ENCODE assay signal across 25 mouse cellular contexts in genomic region chr5:39636090-39636489, GRCm38 (mm10).
"Had no signal": no experiment of that assay in that cellular context is flagged by ENCODE, and none has a peak within 500 bp of the region (broad histone marks: within the 10 kb centered on the region; RNA-seq: fewer than 3 reads in every experiment).

No protein-coding gene starts in this region.

- H3K27me3 ChIP-seq: heart, embryonic 12.5 days; hindbrain, embryonic 12.5 days; intestine, embryonic 15.5 days had no signal

- H3K9ac ChIP-seq: heart, embryonic 12.5 days; hindbrain, embryonic 12.5 days; hindbrain, embryonic 14.5 days; intestine, embryonic 15.5 days; limb, embryonic 12.5 days had no signal

- H3K4me1 ChIP-seq: hindbrain, embryonic 10.5 days; hindbrain, embryonic 12.5 days; intestine, embryonic 15.5 days; limb, embryonic 10.5 days; limb, embryonic 12.5 days had no signal

- H3K4me3 ChIP-seq: heart, embryonic 10.5 days; heart, embryonic 12.5 days; hindbrain, embryonic 10.5 days; hindbrain, embryonic 12.5 days; intestine, embryonic 15.5 days; layer of hippocampus, adult 2 months; left cerebral cortex, adult 2 months; limb, embryonic 10.5 days; limb, embryonic 12.5 days had no signal

- H3K4me2 ChIP-seq: heart, embryonic 12.5 days; hindbrain, embryonic 12.5 days; hindbrain, embryonic 14.5 days; intestine, embryonic 15.5 days; limb, embryonic 12.5 days; liver, embryonic 11.5 days had no signal

- H3K9me3 ChIP-seq: heart, embryonic 10.5 days; heart, embryonic 12.5 days; hindbrain, embryonic 10.5 days; hindbrain, embryonic 12.5 days; intestine, embryonic 15.5 days; limb, embryonic 10.5 days; limb, embryonic 12.5 days had no signal

- ATAC-seq: hindbrain, embryonic 16.5 days; inflammation-experienced regulatory T-cells, adult 6 months; intestine, embryonic 15.5 days; intestine, postnatal 0 days had no signal

- H3K36me3 ChIP-seq: heart, embryonic 10.5 days; heart, embryonic 12.5 days; hindbrain, embryonic 10.5 days; hindbrain, embryonic 12.5 days; intestine, embryonic 15.5 days; limb, embryonic 10.5 days; limb, embryonic 12.5 days had no signal

- H3K27ac ChIP-seq: heart, embryonic 10.5 days; hindbrain, embryonic 10.5 days; hindbrain, embryonic 12.5 days; hindbrain, embryonic 14.5 days; intestine, embryonic 15.5 days; layer of hippocampus, adult 2 months; left cerebral cortex, adult 2 months; limb, embryonic 10.5 days; limb, embryonic 12.5 days had no signal

- DNase-seq: gastrocnemius, postnatal 14 days; gastrocnemius, postnatal 36 days; heart, adult 18-20 months; heart, postnatal 10 days; heart, postnatal 4 days; kidney, adult 18-20 months; kidney, adult 8-10 months; kidney, postnatal 10 days; kidney, postnatal 25 days; kidney, postnatal 4 days; liver had no signal
